Mouse (Mus musculus): ENCODE data around the gene Pax6. TPM values are rescaled to one million over a fixed set of nuclear protein-coding genes. Genes with fewer than 3 reads are reported as not detected.

Pax6 gene
- polyA plus RNA-seq (2015; fragmentation: Nextera tagmentation; extraction: Ambion mirVana), result 0.03 and 0.10 TPM in 2 replicates

GRCm38 (mm10) chr2:105668271-105669270, at the start of gene Pax6:
Pax6 (plus strand) TSS chr2:105668900.

Other genes starting within 250 kb of the Pax6 start
- 16.4 and 17.3 TPM in 2 replicates for gene Elp4, start 235.7 kb downstream of the Pax6 start, polyA plus RNA-seq (2015; fragmentation: Nextera tagmentation; extraction: Ambion mirVana)
- 142 and 155 TPM in 2 replicates for gene Immp1l, start 235.7 kb downstream of the Pax6 start, polyA plus RNA-seq (2015; fragmentation: Nextera tagmentation; extraction: Ambion mirVana)

Data from skeletal muscle tissue, postnatal 0 days (tissue).